Mouse (Mus musculus): ENCODE results near the gene Gm21860. TPM values are rescaled to one million over a fixed set of nuclear protein-coding genes. Genes with fewer than 3 reads are reported as not detected.
"Not testable (repeated sequence)": the region's sequence is repeated elsewhere in the genome, so short reads cannot be mapped to it uniquely, and the experiment has no call there.

Gene Gm21860
- not detected for polyA plus RNA-seq (2017; shearing (Covaris generic))

DNA sequence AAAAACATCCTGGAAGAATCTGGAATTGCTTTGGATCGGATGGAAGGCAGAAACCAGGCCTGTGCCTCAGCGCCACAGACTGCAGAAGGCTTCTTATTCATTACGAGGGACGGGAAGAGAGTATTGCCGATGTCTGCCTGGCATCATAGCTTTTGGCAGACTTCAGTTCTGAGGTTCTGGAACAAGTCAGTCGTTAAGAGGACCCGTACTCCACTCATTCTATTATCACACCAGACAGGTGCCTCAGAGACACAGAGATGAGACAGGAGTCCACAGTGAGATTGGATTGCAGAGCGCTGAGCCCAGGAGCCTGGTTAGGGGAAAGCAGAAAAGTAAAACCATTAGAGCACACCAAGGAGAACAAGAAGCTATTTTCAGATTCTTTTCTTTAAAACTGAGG lies at the start of gene Gm21860:
Gene Gm21860, minus strand, starts transcription at position 101 of the 400 bp plus-strand sequence.
- ATAC-seq: not testable (repeated sequence)

DNA sequence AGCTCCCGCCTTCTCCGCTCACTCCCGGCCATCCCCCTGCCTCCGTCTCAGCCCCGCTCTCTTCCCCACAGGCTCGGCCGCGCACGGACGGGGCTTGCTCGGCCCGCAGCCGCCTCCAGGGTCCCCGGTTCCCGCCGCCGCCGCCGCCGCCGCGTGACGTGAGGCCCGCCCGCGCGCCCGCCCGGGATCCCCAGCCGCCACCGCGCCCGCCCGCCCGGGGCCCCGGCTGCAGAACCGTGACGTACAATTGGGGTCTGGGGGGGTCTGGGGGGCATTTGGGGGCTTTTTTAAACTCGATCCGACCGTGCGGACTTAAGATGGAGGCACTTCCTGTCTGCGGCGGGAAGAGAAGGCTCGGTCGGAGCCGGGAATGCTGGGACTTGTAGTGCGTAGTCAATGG lies 29.8 kb upstream of the Gm21860 start, which contains the start of gene Gm47283:
Gene Gm47283, plus strand, starts transcription at position 301 of the 400 bp plus-strand sequence.
- not testable (repeated sequence) for ATAC-seq

DNA sequence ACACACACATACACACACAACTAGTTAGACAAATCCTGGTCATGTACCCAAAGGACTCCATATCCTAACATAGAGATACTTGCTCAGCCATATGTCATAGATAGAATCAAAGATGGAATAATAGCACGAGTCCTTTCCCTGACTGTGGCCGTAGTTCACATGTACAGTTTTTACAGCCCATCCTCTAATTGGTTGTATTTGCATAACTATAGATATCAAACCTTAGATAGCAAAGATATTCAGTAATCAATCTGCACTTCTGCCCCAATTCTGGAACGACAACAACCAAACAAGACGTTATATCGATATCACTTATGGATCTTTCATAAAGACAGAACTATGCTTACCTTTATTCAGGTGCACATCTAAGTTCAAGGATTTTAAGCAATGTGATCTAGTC lies 9.4 kb downstream of the Gm21860 start:
- not testable (repeated sequence) for ATAC-seq

DNA sequence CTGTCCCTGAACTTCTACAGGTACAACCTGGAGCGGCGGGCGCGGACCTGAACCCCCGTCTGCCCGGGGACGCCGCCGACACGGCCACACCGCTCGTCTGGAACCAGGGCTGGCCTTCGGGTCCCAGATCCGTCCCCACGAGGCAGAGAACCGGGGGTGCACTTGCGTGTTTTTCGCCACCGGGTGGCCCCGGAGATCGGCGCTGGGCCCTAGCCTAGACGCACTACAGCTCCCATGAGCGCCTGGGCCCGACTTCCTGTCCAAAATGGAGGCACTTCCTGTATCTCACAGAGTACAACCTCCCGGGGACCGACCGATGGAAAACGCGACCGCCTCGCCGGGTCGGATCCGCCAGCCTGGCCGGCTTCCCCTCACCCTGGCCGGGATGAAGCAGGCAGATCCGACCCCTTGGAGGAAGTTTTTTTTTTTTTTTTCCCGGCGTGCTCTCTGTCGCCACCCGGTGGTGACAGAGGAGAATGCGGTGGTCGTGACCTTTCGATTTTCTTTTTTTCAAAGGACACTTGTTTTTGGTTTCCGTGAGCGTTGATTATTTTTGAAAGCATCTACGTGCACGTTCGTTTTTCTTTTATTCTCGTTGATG lies 10.1 kb downstream of the Gm21860 start:
- peak; percentile 63 for ATAC-seq

DNA sequence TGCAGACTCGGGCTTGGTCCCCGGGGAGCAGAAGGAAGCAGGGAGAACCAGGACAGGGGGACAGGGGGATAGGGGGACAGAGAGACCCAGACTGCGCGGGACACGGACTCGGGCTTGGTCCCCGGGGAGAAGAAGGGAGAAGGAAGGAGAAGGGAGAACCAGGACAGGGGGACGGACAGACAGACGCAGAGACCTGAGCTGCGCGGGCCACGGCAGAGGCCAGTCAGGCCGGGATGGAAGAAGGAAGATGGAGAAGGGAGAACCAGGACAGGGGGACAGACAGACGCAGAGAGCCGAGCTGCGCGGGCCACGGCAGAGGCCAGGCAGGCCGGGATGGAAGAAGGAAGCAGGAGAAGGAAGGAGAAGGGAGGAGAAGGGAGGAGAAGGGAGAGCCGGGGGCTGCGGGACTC lies 10.8 kb downstream of the Gm21860 start:
- ATAC-seq: no peak

DNA sequence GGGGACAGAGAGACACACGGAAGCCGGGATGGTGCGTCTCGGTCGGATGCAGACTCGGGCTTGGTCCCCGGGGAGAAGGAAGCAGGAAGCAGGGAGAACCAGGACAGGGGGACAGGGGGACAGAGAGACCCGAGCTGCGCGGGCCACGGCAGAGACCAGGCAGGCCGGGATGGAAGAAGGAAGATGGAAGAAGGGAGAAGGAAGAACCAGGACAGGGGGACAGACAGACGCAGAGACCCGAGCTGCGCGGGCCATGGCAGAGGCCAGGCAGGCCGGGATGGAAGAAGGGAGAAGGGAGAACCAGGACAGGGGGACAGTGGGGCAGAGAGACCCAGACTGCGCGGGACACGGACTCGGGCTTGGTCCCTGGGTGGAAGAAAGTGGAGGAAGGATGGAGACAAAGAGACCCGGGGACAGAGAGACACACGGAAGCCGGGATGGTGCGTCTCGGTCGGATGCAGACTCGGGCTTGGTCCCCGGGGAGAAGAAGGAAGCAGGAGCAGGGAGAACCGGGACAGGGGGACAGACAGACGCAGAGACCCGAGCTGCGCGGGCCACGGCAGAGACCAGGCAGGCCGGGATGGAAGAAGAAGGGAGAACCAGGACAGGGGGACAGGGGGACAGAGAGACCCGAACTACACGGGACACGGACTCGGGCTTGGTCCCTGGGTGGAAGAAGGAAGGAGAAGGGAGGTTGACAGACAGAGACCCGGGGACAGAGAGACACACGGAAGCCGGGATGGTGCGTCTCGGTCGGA lies 11.4 kb downstream of the Gm21860 start:
- not testable (repeated sequence) for ATAC-seq

DNA sequence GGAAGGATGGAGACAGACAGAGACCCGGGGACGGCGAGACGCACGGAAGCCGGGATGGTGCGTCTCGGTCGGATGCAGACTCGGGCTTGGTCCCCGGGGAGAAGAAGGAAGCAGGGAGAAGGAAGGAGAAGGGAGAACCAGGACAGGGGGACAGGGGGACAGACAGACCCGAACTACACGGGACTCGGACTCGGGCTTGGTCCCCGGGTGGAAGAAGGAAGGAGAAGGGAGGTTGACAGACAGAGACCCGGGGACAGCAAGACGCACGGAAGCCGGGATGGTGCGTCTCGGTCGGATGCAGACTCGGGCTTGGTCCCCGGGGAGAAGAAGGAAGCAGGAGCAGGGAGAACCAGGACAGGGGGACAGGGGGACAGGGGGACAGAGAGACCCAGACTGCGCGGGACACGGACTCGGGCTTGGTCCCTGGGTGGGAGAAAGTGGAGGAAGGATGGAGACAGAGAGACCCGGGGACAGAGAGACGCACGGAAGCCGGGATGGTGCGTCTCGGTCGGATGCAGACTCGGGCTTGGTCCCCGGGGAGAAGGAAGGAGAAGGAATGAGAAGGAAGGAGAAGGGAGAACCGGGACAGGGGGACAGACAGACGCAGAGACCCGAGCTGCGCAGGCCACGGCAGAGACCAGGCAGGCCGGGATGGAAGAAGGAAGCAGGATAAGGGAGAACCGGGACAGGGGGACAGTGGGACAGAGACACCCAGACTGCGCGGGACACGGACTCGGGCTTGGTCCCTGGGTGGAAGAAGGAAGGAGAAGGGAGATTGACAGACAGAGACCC lies 12.2 kb downstream of the Gm21860 start:
- ATAC-seq: not testable (repeated sequence)

DNA sequence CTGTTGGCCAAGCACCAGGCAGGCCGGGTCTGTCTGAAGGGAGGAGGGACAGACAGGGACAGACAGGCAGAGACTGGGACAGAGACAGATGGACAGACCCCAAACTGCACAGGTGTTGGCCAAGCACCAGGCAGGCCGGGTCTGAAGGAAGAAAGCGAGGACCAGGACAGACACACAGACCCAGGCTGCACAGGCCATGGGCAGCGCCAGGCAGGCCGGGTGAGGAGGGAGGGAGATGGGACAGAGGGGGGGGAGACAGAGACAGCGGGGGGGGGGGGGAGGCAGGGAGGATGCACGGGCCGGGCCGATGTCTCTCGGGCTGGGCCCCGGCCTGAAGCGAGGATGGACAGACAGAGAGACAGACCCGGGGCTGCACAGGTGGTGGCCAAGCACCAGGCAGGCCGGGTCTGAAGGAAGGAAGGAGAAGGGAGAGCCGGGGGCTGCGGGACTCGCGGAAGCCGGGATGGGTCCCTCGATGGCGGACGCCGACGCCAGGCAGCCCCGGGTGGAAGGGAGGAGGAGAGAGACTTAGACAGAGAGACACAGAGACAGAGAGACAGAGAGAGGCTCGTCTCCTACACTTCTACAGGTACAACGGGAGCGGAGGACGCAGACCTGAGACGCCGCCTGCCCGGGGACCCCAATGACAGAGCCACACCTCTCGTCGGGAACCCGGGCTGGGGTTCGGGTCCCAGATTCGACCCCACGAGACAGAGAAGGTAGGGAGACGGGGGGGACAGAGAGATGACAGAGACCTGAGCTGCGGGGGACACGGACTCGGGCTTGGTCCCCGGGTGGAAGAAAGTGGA lies 13.0 kb downstream of the Gm21860 start:
- not testable (repeated sequence) for ATAC-seq

DNA sequence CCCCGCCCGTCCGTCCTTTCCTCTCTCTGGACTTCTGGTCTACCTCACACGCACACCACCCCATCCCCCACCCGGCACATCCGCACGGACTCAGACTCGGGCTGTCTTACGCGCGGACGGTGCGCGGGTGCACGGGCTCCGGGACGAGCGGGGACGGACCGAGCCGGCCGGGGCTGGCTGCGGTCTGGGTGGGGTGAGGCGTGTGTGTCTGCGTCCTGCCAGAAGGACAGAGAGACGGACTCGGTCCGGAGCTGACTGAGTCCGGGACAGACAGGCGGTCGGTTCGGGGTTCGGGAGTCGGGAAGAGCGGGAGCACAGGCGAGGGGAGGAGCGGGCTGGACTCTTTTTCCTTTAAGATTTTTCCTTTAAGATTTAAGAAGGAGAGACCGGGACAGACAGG lies 13.6 kb downstream of the Gm21860 start:
- peak; percentile 29 for ATAC-seq

DNA sequence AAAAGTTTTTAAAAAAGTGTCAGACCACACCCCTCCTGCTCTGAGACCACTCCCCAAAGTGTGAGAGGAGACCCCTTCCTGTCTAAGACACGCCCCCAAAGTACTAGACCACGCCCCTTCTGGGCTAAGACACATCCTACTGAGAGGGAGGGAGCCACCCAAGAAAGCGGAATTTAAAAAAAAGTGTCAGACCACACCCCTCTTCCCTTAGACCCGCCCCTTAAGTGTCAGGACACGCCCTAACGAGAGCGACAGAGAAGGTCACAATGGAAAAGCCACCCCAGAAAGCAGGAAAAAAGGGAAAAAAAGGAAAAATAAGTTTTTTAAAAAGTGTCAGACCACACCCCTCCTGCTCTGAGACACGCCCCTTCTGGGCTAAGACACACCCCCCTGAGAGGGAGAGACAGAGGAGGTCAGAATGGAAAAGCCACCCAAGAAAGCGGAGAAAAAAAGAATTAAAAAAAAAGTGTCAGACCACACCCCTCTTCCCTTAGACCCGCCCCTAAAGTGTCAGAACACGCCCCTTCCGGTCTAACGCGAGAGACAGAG lies 14.5 kb downstream of the Gm21860 start:
- ATAC-seq: peak; percentile 61

DNA sequence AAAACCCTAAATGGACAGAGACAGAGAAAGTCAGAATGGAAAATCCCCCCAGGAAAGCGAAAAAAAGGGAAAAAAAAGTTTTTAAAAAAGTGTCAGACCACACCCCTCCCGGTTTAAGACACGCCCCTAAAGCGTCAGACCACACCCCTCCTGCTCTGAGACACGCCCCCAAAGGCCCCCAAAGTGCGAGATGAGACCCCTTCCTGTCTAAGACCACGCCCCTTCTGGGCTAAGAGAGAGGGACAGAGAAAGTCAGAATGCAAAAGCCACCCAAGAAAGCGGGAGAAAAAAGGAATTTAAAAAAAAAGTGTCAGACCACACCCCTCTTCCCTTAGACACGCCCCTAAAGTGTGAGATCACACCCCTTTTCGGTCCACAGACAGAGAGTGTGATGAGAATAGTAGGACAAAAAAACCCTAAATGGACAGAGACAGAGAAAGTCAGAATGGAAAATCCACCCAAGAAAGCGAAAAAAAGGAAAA lies 15.0 kb downstream of the Gm21860 start:
- peak; percentile 18 for ATAC-seq

DNA sequence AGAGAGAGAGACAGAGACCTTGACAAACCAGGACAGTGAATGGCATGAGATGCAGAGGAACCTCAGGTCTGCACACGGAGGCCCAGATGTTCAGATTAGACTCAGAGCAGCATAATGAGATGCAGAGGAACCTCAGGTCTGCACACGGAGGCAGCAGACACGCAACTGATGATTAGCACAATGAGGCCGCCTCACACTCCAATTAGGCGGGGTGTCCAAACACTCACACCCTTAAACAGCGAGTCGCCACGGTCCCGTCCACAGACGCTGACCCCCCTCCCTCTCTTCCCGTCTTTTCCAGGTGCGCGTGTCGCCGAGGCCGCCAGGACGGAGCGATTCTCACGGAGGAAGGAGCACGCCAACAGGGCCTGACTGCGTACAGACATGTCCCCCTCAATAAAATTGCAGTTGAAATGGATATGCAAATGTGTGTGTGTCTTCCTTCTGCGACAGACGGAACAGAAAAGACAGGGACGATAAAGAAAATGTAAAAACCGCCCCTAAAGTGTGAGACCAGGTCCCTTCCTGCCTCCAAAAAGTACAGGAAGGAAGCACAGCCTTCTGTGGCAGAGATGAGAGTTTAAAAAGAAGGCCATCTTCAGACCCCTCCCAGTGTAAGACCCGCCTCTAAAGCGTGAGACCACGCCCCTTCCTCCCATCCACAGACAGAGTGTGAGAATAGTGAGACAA lies 15.6 kb downstream of the Gm21860 start:
- ATAC-seq: peak; percentile 11

DNA sequence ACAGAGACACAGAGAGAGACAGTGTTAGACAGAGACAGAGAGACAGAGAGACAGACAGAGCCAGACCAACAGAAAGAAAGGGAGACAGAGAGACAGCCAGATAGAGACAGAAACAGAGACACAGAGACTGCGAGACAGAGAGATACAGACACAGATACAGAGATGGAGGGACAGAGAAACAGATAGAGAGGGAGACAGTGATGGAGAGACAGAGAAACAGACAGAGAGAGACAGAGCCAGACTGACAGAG lies 16.3 kb downstream of the Gm21860 start:
- ATAC-seq: no peak

DNA sequence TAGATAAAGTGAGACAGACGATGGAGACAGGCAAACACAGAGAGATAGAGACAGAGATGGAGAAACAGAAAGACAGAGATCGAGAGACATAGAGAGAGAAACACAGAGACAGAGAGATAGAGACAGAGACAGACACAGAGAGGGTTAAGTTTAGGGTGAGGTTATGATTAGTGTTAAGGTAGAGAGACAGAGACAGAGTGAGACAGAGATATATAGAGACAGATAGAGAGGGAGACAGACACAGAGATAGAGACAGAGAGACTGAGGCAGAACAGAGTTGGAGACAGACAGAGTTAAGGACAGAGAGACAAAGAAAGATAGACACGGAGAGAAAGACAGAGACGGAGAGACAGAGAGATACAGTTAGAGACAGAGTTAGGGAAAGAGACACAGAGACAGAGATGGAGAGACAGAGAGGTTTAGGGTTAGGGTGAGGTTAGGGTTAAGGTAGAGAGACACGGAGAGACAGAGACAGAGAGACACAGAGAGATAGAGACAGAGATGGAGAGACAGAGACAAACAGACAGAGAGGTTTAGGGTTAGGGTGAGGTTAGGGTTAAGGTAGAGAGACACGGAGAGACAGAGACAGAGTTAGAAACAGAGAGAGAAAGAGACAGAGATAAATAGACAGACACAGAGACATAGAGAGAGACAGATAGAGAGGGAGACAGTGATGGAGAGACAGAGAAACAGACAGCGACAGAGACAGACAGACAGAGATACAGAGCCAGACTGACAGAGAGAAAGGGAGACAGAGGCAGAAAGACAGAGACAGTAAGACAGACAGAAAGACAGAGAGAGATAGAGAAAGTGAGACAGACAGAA lies 16.8 kb downstream of the Gm21860 start:
- ATAC-seq: no peak

DNA sequence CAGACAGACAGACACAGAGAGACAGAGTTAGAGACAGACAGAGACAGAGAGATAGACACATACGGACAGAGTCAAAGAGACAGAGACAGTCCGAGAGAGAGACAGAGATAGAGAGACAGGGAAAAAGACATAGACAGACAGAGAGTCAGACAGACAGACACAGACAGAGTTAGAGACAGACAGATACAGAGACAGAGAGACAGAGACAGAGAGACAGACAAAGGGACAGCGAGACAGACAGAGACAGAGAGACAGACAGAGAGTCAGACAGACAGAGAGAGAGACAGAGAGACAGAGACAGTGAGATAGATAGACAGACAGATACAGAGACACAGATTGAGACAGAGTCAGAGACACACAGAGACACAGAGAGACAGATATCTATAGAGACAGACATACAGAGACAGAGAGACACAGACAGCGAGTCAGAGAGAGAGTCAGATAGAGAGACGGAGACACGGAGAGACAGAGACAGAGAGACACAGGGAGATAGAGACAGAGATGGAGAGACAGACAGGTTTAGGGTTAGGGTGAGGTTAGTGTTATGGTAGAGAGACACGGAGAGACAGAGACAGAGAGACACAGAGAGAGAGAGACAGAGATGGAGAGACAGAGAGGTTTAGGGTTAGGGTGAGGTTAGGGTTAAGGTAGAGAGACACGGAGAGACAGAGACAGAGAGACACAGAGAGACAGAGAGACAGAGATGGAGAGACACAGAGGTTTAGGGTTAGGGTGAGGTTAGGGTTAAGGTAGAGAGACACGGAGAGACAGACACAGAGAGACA lies 18.2 kb downstream of the Gm21860 start:
- ATAC-seq: not testable (repeated sequence)

DNA sequence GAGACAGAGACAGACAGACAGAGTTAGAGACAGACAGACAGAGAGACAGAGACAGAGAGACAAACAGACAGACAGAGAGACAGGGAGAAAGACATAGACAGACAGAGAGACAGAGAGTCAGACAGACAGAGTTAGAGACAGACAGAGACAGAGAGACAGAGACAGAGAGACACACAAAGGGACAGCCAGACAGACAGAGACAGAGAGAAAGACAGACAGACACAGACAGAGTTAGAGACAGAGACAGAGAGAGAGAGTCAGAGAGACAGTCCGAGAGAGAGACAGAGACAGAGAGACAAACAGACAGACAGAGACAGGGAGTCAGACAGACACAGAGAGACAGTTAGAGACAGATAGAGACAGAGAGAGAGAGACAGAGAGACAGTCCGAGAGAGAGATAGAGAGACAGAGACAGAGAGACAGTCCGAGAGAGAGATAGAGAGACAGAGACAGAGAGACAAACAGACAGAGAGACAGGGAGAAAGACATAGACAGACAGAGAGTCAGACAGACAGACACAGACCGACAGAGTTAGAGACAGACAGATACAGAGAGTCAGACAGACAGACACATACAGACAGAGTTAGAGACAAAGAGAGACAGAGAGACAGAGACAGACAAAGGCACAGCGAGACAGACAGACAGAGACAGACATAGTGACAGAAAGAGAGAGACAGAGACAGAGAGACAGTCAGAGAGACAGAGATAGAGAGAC lies 19.3 kb downstream of the Gm21860 start:
- ATAC-seq: not testable (repeated sequence)

DNA sequence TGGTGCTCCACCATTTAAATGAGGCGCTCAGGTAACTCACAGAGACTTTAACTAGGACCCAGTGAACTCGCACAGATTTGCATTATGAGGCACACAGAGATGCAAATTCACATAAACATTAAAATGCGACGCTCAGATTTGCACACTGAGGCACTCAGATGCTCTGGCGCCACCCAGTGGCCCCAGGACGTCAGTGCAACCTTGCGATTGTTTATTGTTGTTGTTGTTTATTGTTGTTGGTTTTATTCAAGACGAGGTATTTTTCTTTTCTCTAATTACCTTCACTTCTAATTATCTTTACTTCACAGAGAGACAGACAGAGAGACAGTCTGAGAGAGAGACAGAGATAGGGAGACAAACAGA lies 20.3 kb downstream of the Gm21860 start:
- ATAC-seq: not testable (repeated sequence)

DNA sequence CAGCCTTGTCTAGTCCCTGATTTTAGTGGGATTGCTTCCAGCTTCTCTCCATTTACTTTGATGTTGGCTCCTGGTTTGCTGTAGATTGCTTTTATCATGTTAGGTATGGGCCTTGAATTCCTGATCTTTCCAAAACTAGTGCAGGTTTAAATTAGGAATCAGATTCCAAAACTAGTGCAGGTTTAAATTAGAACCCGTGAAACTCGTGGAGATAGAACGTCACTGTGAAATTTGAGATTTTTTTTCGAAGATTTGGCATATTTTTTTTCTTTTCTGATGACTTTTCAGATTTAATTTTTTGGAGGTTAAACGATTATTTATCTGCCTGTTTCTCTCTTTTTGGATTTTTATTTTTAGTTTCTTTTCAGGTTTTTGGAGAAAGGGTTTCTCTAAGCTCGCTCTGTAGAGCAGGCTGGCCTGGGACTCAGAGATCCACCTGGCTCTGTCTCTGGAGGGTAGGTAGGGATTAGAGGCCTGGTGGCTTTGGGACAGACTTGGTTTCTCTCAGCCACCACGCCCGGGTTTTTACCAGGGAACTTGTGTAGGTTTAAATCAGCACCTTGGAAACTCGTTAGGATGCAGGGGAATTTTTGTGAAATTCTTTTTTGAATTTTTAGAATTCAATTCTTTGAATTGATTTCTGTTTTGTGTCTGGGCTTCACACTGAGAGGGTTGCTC lies 20.8 kb downstream of the Gm21860 start:
- ATAC-seq: not testable (repeated sequence)

DNA sequence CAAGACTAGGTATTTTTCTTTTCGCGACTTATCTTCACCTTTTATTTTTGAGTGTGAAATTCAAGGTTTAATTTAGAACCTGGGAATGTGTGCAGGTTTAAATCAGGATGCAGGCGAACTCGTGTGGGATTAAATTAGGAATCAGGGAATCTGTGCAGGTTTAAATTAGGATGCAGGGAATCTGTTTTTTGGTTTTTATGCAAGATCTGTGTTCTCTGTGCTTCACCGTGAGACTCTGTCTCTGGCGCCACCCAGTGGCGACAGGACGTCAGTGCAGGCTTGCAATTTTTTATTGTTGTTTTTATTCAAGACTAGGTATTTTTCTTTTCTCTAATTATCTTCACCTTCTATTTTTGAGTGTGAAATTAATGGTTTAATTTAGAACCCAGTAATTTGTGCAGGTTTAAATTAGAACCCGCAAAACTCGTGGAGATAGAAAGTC lies 22.5 kb downstream of the Gm21860 start:
- peak; percentile 67 for ATAC-seq

Measured in inflammation-experienced regulatory T-cells, adult 6 months (primary cell).